Mouse (Mus musculus): ENCODE data around the gene Gm49711.

The Gm49711 gene

DNA sequence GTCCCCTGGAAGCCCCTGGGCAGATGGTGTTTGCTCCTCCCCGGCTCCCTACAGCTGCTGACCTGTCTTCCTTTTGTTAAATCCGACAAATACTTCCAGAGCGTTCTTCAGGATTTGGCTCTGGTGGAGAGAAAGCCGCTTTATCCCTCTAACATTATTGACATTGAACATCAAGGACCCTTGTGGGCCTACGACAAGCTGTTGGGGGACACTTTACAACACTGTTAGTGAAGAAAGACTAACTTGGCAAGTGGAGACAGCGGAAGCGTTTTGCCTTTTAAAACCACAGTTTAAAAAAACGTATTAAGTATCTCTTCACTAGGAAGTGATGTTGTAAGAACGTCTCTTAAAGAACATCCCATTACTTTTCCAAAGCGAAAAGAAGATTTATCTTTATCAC lies 5.5 kb upstream of the Gm49711 start:
- no peaks in the 10 kb centered on the region for H3K36me3 ChIP-seq (ENCODE audit: control insufficient read depth, insufficient read depth, low read length, poor library complexity, severe bottlenecking)
- DNase-seq (ENCODE audit: low read depth, low spot score), result no peak

DNA sequence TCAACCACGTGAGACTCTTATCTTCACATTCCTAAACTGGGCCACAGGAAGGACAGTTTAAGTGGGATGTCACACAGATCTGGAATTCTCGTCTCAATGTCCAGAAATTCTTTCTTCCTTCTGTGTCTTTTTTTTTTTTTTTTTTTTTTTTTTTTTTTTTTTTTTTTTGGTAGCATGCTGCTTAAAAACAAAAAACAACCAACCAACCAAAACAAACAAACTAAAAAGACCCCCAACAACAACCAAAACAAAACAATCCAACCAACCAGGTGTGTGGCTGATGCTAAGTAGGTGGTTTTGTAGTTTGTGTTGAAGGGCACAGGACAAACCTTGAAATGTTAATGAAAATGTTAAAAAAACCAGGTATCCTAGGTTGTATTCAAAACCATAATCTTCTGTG lies 1.4 kb upstream of the Gm49711 start:
- DNase-seq (ENCODE audit: low read depth, low spot score), result no peak
- H3K27me3 ChIP-seq (ENCODE audit: control insufficient read depth, insufficient read depth, low read length, poor library complexity, severe bottlenecking), result no peaks in the 10 kb centered on the region
- no peaks in the 10 kb centered on the region for H3K36me3 ChIP-seq (ENCODE audit: control insufficient read depth, insufficient read depth, low read length, poor library complexity, severe bottlenecking)

More for the DNA sequence above, 5.5 kb upstream of the Gm49711 start:
- H3K27me3 ChIP-seq (ENCODE audit: control insufficient read depth, insufficient read depth, low read length, poor library complexity, severe bottlenecking), result no peaks in the 10 kb centered on the region

DNA sequence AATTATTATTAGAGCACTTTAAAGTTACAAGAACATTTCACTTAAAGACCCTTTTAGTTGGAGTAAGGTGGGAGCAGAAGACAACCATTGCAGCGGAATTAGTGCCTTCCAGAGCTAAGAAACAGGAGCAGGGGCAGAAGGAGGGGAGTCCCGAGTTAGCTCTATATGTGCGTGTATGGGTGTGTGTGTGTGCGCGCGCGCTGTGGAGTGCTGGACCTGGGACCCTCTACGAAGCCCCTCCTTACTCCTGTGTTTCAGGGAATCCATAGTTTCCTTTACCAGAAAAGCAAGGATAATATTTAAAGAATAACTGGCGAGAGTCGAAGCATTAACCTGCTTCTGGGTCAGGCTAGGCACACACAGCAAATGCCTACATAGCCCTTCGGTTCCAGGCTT lies 662 bp upstream of the Gm49711 start:
- no peaks in the 10 kb centered on the region for H3K36me3 ChIP-seq (ENCODE audit: control insufficient read depth, insufficient read depth, low read length, poor library complexity, severe bottlenecking)
- no peaks in the 10 kb centered on the region for H3K27me3 ChIP-seq (ENCODE audit: control insufficient read depth, insufficient read depth, low read length, poor library complexity, severe bottlenecking)
- no peak for DNase-seq (ENCODE audit: low read depth, low spot score)

DNA sequence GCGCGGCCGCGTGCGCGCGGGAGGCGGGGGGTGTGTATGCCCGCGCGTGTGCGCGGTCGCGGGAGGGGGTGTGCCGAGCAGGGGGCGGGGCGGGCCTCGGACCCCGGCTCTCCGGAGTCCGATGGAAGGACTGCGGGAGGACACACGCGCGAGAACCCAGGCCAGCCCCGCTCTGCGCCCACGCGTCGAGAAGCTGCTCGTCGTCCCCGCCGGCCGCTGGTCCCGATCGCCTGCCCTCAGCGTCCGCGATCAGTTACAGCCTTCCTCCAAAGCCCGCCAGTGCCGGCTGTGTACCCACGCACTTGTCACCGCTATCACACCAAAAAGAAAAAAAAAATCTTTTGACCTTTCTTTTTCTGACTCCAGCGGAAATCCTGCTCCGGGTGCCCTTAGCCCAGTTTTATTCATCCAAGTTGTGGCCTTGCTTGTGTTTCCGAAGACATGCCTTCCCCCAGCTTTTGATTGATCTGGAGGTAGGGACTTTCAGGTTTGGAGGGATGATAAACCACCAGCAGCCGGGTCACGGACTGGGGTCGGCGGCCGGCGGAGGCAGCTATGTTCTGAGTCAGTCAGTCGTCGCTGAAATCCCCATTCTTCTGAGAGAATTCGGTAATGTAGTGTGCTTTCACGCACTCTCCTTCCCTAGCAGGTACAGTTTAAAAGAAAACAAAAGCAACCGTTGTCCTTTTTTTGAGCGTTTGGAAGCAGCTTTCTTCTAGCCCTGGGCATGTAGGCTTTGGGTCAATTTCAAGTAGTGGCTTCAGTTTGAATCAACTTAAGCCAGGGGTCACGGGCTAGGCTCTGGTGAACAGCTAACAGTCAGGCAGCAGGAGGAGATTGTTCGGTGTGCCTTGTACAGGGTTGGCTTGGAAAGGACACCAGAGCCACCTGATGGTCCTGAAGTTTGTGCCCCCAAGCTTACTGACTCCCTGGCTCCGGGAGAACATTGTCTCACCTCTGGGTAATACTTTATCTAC lies 816 bp downstream of the Gm49711 start:
- Histone ChIP-seq H3K27me3 (ENCODE audit: control insufficient read depth, insufficient read depth, low read length, poor library complexity, severe bottlenecking) (no peaks in the 10 kb centered on the region), H3K36me3 (ENCODE audit: control insufficient read depth, insufficient read depth, low read length, poor library complexity, severe bottlenecking) (no peaks in the 10 kb centered on the region)
- peak; percentile 33 for DNase-seq (ENCODE audit: low read depth, low spot score)

DNA sequence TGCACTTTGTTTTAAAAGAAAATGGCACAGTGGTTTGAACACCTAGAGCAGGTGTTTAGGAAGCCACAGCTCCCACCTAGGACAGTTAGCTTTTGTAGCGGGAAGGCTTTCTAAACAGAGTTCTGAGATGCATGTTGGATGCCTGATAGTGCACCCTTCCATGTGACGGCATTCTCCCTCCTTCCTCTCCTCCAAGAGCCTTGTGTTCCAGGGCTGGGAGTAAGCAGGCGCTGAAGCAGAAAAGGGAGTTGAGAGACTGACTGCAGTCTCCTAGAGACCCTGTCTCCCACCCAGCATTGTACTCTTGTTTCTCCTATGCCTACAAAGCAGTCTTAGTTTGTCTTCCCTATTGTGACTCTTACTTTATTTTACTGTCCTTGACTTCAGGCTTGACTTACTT lies 2.1 kb downstream of the Gm49711 start:
- no peaks in the 10 kb centered on the region for H3K36me3 ChIP-seq (ENCODE audit: control insufficient read depth, insufficient read depth, low read length, poor library complexity, severe bottlenecking)
- DNase-seq (ENCODE audit: low read depth, low spot score), result no peak
- no peaks in the 10 kb centered on the region for H3K27me3 ChIP-seq (ENCODE audit: control insufficient read depth, insufficient read depth, low read length, poor library complexity, severe bottlenecking)

DNA sequence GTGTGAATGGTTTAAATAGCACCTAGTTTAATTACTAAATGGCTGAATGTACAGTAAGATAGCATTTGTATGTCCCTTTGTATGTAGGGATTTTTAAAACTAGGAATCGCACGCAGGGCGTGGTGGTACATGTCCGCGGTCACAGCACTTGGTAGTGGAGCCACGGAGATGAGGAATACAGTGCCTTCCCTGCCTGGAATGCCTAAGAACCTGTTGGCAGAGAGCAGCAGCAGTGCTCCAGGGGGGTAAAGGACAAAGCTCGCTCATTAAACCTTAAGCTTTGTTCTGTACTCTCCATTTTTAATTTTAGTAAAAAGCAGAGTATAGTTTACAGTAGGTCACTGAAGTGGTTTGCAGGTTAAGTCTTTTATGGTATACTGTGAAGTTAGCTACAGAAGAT lies 3.5 kb downstream of the Gm49711 start:
- DNase-seq (ENCODE audit: low read depth, low spot score), result no peak
- Histone ChIP-seq H3K27me3 (ENCODE audit: control insufficient read depth, insufficient read depth, low read length, poor library complexity, severe bottlenecking) (no peaks in the 10 kb centered on the region), H3K36me3 (ENCODE audit: control insufficient read depth, insufficient read depth, low read length, poor library complexity, severe bottlenecking) (no peaks in the 10 kb centered on the region)

DNA sequence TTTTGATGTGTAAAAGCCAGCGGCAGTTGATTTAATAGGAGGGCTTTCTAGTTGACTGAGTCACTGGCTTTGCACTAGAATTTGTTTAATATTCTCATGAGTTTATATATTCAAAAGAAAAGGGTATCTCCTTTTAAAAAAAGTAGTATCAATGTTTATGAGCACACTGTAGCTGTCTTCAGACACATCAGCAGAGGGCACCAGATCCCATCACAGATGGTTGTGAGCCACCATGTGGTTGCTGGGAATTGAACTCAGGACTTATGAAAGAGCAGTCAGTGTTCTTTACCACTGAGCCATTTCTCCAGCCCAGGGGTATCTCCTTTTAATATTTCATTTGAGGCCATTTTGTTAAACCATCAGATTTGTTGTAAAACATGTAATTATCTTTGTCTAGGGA lies 4.7 kb downstream of the Gm49711 start:
- no peaks in the 10 kb centered on the region for H3K27me3 ChIP-seq (ENCODE audit: control insufficient read depth, insufficient read depth, low read length, poor library complexity, severe bottlenecking)
- DNase-seq (ENCODE audit: low read depth, low spot score), result no peak

DNA sequence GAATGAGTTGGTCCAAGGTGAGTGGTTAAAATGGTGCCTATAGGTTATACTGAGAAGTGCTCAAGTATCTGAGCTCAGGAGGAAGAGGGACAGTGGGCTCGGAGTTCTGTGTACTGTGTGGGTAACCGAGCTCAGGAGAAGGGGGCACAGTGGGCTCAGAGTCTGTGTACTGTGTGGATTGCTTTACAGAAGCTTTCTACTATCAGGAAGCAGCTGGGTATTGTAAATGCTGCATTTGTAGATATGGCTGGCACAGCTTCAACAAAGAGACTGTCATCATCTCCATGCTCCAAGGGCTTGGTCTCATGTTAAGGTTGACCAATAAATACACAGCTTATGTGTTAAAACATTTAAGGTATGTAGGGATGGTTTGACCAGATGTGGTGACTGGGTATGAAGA lies 6.7 kb downstream of the Gm49711 start:
- no peaks in the 10 kb centered on the region for H3K36me3 ChIP-seq (ENCODE audit: control insufficient read depth, insufficient read depth, low read length, poor library complexity, severe bottlenecking)
- no peak for DNase-seq (ENCODE audit: low read depth, low spot score)

More for the DNA sequence above, 4.7 kb downstream of the Gm49711 start:
- H3K36me3 ChIP-seq (ENCODE audit: control insufficient read depth, insufficient read depth, low read length, poor library complexity, severe bottlenecking), result no peaks in the 10 kb centered on the region

DNA sequence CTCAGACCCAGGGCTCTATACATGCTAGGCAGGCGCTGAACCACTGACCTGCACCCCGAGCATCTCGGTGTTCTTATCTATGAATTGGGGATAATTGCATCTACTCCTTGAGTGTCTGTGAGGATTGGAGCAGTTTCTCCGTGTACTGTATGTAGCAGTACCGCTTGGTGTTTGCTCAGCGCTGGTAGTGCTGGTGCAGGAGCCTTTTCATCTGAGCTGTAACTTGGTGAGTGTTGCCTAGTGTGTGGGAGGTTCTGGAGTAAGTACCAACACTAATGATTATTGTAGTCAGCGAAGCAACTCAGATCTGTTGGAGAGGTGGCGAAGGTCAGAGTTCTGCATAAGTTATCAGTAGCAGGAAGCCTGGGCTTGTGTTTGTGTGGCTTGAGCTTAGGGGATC lies 12.2 kb downstream of the Gm49711 start:
- H3K36me3 ChIP-seq (ENCODE audit: control insufficient read depth, insufficient read depth, low read length, poor library complexity, severe bottlenecking), result no peaks in the 10 kb centered on the region
- no peaks in the 10 kb centered on the region for H3K27me3 ChIP-seq (ENCODE audit: control insufficient read depth, insufficient read depth, low read length, poor library complexity, severe bottlenecking)

More for the DNA sequence above, 6.7 kb downstream of the Gm49711 start:
- H3K27me3 ChIP-seq (ENCODE audit: control insufficient read depth, insufficient read depth, low read length, poor library complexity, severe bottlenecking), result no peaks in the 10 kb centered on the region

DNA sequence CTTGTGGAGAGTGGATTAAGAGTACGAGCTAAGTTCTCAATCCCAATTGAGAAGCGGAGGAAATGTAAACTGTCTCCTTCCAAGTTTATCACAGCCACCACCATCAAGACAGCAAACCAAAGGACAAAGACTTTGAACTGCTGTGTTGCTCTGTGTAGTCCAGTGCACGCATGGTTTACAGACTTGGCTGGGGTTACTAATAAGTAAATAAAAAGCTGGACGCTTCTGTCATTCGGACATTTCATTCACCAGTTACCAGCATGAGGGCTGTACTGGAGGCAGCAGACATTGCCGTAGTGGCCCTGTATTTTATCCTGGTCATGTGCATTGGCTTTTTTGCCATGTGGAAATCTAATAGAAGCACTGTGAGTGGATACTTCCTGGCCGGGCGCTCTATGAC lies 18.7 kb downstream of the Gm49711 start:
- Histone ChIP-seq H3K27me3 (ENCODE audit: control insufficient read depth, insufficient read depth, low read length, poor library complexity, severe bottlenecking) (no peaks in the 10 kb centered on the region), H3K36me3 (ENCODE audit: control insufficient read depth, insufficient read depth, low read length, poor library complexity, severe bottlenecking) (no peaks in the 10 kb centered on the region)
- DNase-seq (ENCODE audit: low read depth, low spot score), result no peak

More for the DNA sequence above, 12.2 kb downstream of the Gm49711 start:
- DNase-seq (ENCODE audit: low read depth, low spot score), result no peak

DNA sequence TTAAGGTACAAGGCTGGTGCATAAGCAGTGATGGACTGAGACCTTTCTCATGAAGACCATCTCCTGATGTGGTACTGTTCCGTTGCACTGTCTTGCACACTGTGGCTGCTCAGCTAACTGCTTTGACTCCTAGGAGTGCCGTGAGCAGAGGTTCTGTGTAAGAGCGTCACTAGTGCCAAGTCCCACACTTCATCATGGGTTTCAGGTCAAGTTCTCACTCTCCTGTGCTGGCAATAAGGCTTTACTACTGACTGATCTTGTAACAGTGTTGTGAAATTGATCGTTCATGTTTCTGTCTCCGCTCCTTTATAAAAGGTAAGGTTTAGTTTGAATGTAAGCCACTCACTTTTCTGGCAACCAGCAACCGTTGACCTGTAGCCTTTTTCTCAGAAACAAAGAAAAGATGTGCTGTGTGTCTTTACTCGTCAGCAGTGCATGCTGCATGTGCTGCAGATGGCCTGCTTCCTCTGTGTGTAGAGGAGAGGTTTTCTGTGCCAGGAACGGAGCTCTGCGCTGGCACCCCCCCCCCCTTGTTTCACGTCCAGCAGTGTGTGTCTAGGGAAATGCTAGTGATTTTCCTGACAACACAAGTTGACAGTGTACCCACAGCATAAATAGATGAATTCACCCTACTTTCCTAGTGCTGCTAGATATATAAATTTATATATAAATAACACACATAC lies 25.8 kb downstream of the Gm49711 start:
- no peak for DNase-seq (ENCODE audit: low read depth, low spot score)
- Histone ChIP-seq H3K27me3 (ENCODE audit: control insufficient read depth, insufficient read depth, low read length, poor library complexity, severe bottlenecking) (no peaks in the 10 kb centered on the region), H3K36me3 (ENCODE audit: control insufficient read depth, insufficient read depth, low read length, poor library complexity, severe bottlenecking) (no peaks in the 10 kb centered on the region)

DNA sequence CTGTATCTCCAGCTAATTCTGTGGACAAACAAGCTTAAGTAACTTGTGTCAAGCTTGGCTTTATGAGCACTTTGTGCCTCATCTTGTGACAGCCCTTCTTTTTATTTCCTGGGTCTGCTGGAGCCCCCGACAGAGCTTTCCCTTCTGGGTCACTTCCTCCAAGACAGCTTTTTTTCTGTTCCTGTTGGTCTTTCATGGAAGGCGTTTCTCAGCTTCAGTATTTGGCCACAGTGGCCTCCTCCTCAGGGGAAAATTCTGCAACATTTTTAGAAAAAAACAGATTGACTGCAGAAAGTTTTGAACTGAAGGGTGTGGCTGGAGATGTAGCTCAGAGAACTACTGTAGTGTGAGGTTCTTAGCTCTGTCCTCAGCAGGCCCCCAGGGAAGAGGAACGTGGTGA lies 31.1 kb downstream of the Gm49711 start:
- H3K27me3 ChIP-seq (ENCODE audit: control insufficient read depth, insufficient read depth, low read length, poor library complexity, severe bottlenecking), result no peaks in the 10 kb centered on the region; the same call in 1 of the 2 replicates
- no peaks in the 10 kb centered on the region for H3K36me3 ChIP-seq (ENCODE audit: control insufficient read depth, insufficient read depth, low read length, poor library complexity, severe bottlenecking)
- no peak for DNase-seq (ENCODE audit: low read depth, low spot score)

DNA sequence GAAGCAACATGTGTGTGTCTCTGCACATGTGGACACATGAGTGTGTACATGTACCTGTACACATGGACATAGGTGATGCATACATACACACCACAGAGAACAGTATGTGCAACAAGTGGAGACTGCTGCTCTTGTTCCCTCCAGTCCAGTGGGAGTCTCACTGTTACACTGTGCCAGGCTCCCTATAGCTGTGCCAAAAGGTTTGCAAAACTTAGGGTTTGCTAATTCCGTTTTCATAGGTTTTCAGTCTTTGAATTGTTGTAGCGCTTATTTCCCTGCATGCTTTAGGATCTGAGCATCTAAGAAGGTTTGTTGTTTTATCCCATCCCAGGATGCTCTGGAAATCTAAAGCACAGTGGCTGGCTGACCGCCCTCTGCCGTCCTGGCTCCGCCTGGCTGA lies 33.8 kb downstream of the Gm49711 start:
- no peak for DNase-seq (ENCODE audit: low read depth, low spot score)
- no peaks in the 10 kb centered on the region; the same call in 1 of the 2 replicates for H3K27me3 ChIP-seq (ENCODE audit: control insufficient read depth, insufficient read depth, low read length, poor library complexity, severe bottlenecking)
- no peaks in the 10 kb centered on the region for H3K36me3 ChIP-seq (ENCODE audit: control insufficient read depth, insufficient read depth, low read length, poor library complexity, severe bottlenecking)

DNA sequence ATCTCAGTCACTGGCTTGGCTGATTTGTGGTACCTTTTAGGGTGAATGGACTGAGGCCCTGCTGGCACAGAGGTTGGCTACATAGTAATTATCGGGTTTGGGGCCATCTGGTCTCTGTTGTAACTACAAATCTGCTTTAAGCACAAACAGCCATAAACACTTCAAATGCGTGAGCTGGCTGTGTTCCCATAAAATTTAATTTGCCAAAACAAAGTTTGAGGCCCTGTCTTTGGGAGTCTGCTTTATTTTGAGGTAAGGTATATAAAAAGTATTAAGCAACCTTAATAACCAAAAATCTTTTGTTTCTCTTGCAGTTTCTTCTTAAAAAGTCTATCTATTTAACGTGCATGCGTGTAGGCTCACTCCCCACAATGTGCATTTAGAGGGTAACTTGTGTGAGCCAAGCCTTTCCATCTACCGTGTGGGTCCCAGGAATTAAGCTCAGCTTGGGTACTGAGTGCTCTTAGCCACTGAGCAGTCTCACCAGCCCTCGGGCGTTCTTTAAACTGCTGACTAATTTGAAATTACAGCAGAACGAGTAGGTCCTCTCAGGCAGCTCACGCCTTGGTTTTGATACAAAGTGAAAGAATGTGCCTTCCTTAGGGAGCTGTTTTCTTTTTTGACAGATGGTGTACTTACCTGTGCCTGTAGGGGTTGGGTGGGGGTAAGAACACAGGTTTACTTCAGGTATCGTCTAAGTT lies 40.4 kb downstream of the Gm49711 start:
- Histone ChIP-seq H3K36me3 (ENCODE audit: control insufficient read depth, insufficient read depth, low read length, poor library complexity, severe bottlenecking) (peaks cover 2% of the 10 kb centered on the region; the same call in 1 of the 2 replicates), H3K27me3 (ENCODE audit: control insufficient read depth, insufficient read depth, low read length, poor library complexity, severe bottlenecking) (no peaks in the 10 kb centered on the region)

DNA sequence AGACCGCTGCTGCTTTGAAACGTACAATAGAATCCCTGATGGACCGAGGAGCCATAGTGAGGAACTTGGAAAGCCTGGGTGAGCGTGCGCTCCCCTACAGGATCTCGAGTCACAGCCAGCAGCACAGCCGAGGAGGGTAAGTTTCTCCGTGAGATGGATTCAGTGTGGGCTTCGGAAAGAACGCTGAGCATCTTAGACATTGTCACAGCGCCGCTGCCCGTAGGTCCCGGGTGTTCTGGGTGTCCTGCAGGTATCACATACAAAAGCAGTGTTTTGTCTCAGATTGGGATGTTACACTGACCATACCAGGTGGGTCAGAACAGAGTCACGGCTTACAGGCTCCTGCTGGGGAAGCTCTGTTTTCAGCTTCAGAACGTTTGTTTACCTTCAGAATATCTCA lies 41.5 kb downstream of the Gm49711 start:
- DNase-seq (ENCODE audit: low read depth, low spot score), result no peak
- H3K36me3 ChIP-seq (ENCODE audit: control insufficient read depth, insufficient read depth, low read length, poor library complexity, severe bottlenecking), result peaks cover 2% of the 10 kb centered on the region; the same call in 1 of the 2 replicates
- no peaks in the 10 kb centered on the region for H3K27me3 ChIP-seq (ENCODE audit: control insufficient read depth, insufficient read depth, low read length, poor library complexity, severe bottlenecking)

More for the DNA sequence above, 40.4 kb downstream of the Gm49711 start:
- DNase-seq (ENCODE audit: low read depth, low spot score), result no peak
